Mouse (Mus musculus) monocyte, adult 2 months (primary cell): ENCODE measurements at regions not wholly inside any gene's neighbourhood (a gene's known extent, or its start where the extent isn't known, plus 50 kb on each side); places are given as distances from the start of the nearest gene placed in this dataset.

ENCODE experiments used
- DNase-seq, 2 experiments: peaks; one replicate each; pipeline ENCODE4 v3.0.0; 2022; ENCODE audit warnings: low spot score in 2 of 2, low read depth in 1 of 2

DNA sequence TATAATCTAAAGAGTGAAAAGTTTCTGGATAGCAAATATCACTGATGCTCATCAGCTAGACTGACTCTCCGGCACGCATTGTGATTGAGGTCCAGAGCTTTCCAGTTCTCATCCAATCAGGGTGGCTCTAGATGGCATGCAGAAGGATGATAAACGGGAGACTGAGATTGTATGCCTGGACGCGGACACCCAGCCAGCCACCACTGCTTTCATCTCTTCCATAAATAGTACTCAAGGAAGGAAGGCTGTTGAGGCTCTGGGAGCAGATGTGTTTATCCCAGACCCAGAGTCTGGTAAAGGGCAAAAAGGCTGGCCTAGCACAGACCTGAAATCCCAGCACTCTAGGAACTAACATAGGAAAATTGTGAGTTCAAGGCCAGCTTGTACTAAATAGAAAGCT, 330.6 kb downstream of the Gm11361 start:
- DNase-seq = no peak

- DNase-seq = no peak
Measured at GRCm38 (mm10) chr13:28586693-28587092, 329.4 kb downstream of the Gm11361 start.

DNA sequence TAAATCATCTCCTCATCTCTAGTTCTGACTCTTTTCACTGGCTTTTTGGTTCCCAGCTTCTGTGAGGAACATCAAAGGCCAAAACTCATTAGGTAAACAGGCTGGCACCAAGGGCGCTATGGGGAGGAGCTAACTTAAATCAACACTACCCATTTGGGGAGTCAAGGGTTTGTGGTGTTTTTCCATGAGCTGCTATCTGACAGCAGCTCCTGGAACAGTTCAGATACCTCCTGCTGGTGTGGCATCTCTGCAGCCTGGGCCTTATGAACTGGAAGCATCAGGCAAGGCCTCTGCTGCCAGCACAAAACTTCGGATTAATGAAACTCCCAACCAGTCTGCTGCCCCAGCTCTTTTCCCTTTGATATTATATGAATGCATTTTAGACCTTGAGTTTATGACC, 328.8 kb downstream of the Gm11361 start:
- DNase-seq = no peak

DNA sequence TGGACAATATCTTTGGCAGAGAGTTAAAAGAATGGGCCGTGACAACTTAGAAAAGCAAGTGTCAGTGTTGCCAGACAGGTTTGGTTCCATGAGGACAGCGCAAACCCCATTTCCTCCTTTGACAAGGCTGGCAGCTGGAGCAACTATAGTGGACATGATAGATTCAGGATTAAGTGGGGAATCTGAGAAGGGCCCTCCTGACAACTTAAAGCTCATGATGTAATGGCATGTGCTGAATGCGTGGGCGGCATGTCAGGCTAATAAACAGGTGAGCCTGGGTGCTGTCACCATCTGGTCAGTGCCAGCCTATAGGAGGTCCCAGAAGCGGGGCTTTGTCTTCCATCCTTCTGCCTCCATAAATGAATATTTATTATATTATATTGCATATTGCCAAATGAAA, 326.3 kb downstream of the Gm11361 start:
- DNase-seq = no peak

DNA sequence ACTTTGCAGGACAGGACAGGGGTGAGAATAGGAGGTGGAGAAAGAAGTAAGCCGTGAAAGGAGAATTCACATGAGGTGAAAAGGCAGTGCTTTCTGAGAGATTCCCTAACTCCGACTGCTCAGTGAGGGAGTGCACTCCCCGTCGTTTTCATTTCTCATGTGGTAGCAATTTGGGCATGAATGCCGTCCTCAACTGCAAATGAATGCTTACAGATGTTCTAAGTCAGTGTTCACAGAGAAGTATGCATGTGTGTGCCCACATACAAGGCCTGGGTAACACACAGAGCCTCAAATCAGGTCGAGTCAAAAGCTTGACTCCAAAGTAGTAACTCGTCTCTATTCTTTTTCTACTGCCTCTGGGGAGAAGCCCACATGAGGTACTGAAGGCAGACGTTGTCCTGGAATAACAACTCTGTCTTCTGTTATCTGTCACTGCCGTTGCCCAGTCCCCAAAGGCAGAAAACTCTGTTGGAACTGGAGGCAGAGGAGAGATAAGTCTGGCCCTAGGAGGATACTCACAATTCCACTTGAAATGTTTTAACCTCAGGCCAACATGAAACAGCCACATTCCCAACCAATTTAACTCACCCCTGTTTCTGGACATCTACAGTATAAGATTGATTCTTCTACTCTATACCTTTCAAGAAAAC, 318.0 kb downstream of the Gm11361 start:
- no peak for DNase-seq

DNA sequence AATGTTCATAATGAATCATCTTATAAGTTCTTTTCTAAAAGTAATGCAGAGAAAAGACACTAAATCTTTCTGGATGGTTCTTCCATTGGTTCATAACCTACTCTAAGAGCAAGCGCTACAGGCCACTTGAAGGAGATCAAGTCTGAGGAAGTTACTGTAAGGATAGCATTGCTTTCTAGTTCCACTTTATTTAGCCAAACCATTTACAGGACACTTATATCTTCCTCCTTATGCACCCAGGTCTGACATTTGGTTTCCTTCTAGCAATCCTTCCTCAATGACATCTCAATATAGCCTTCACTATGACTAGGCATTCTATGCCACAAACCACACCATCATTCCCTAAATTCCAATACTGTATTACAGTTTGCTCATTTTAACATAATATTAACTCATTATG, 316.0 kb downstream of the Gm11361 start:
- no peak for DNase-seq

GRCm38 (mm10) chr13:28572448-28572847, 315.1 kb downstream of the Gm11361 start:
- no peak for DNase-seq

GRCm38 (mm10) chr13:28571716-28572115, 314.4 kb downstream of the Gm11361 start:
- no peak for DNase-seq

DNA sequence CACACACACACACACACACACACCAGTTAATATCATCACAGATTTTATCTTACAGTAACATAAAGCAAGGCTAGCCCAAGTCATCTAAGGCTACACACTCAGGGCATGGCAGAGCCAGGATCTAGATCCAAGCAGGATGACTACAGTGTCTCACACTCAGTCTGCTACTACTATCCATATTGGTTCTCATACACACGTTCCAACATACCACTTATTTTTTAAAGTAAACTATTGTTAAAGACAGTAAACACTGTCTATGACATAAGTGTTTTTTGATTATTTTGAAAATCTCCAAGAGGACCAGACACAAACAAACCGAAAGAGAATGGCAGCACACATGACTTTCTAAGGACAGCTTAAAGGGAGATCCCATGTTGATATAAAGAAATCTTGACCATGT, 306.3 kb downstream of the Gm11361 start:
- DNase-seq = no peak

DNA sequence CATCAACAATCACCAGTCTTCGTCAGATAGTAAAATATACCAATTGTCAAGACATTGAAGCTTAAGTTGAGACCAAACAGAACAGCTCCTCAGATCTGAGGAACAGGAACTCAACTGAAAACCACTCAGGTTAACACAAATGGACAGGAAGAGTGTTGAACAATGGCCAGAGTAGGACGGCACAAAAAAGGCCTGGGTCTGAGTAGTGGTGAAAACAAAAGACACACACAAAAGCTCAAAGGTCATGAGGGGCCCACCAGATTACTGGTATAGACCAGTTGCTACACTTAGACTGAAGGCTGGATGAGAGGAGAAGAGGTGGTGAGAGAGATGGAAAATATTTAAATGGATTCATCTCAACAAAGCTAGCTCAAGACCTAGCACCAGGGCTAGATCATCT, 302.8 kb downstream of the Gm11361 start:
- no peak for DNase-seq

DNA sequence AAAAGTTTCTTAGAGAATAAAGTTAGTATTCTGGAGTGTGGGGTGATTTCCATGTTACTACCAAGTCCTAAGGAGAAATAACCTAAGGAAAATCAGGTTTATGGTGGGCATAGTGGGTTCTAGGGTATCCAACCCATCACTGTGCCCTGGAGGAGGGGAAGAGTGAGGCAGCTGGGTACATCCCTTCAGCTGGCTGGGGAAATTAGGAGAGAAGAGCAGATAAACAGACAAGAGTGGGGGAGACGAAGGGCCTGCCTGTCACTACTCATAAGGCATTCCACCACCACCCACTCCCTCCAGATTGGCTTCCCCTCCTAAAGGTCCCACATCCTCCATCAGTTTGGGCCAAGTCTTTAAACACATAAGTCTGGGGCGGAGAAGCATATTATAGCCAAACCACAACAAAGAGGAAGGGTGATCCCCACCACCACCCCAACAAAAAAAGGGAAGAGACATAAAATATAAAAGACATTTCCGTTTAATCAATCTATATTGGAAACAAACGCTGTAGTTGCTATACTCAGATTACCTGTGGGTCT, 299.8 kb downstream of the Gm11361 start:
- no peak for DNase-seq

DNA sequence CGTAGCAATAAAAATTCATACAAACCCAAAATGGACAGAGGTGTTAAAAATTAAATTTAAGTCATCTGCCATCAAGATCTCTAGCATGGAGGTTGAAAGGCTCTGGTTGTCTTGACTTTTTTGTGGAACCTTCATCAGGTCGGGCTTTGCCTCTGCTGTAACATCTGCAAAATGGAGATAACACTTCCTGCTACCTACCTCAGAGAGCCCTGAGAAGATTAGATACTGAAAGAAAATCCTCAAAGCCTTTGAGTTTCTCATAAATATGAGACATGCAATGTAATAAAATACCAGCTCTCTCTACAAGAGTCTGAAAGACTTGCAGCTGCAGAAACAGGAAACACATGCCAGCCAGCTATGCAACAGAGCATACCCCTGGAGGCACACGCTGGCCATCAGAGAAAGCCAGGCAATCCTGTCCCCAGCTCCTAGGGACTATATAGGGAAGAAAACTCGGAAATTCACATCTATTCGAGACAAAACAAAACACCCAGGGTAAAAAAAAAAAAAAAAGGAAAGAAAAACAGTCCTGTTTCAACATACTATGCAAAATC, 299.1 kb downstream of the Gm11361 start:
- no peak for DNase-seq

GRCm38 (mm10) chr13:28554143-28554830, 297.0 kb downstream of the Gm11361 start:
- DNase-seq = no peak

DNA sequence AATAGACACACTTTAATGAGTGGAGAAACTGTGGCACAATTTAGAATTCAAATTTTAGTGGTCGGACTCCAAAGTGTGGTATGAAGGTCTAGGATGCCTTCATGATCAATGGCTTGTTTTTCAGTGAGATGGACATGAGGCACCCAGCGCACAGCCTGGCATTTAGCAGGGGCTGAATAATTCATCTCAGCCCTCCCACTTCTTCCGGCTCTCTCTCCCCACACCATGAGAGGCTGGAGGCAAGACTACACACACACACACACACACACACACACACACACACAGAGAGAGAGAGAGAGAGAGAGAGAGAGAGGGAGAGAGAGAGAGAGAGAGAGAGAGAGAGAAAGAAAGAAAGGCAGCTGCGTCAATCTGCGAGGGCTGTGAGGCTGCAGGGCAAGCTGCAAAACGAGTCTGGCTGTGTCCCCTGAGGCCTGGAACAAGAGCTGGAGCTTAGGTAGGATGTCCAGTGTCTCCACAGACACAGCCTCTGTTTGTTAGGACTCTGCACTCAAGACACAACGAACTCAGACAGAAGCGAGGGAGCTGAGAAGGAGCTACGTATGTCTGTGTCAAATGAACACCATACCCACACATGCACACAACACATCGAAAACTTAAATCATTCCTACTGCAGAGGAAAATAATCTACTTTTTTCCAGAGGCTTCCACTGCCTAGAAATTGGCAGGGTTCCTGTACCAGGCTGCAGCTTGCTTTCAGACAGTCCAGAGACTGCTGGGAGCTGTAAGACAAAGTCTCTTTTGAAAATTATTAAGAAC, 295.8 kb downstream of the Gm11361 start:
- no peak for DNase-seq

- no peak for DNase-seq
Measured at GRCm38 (mm10) chr13:28551555-28551954, 294.2 kb downstream of the Gm11361 start.

DNA sequence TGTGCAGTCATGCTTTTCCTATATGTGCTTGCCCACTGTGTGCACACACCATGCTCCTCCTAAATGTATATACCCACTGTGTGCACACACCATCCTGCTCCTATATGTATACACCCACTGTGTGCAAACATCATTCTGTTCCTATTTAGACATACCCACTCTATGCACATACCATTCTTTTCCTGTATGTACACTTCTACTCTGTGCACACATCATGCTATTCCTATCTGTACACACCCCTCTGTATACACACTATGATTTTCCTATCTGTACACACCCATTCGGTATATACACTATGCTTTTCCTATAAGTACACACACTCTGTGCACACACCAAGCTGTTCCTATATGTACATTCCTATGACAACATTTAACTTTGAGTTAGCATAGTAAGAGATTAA, 288.5 kb downstream of the Gm11361 start:
- DNase-seq = no peak

DNA sequence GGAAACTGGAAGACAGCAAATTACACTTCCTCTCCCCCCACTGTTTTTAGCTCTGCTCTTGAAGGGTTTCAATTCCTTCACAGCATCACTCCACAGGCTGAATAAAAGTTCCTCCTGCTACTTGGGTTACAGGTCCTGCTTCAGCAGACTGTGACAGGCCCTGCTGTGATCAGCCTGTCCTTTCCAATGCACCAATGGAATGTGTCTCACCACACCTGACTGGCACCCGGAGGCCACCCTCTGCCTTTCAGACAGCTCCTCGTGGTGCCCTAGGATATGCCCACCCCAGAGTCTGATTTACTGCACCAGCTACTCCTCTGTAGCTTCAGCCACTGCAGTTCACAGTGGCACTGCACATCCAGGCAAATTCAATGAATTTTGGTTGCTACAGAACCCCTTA, 288.0 kb downstream of the Gm11361 start:
- no peak for DNase-seq

DNA sequence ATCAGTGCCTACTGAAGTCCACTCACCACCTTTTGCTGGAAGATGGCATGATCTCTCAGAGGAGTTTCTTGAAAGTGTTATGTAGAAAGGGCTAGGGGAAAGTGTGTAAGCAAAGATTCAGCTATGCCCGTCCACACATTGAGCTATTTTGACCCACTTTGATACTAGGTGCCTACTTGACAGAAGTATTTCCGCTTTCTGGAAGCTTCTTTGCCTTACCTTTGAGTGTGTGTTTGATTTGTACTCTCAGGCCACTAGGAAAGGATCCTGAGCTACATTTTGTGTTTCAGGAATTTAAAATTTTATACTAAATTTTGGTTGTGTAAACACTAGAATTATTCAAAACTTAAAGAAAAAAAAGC, 287.5 kb downstream of the Gm11361 start:
- no peak for DNase-seq

GRCm38 (mm10) chr13:28544003-28544818, 286.9 kb downstream of the Gm11361 start:
- no peak for DNase-seq

DNA sequence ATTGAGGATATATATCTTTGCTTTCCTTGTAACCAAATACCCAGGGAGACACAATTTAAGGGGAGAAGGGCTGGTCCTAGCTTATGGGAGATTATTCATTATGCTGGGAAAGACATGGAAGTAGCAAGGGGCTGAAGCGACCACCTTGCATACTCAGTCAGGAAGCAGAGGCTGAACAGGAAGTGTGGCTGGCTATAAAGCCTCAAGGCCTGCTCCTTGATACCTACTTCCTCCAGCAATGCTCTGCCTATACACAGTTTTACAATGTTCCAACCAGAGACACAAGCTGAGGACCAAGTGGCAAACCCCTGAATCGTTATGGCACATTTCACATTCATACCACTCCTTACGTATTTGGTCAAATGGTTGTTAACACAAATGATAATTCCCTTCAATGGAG, 284.3 kb downstream of the Gm11361 start:
- DNase-seq = no peak

DNA sequence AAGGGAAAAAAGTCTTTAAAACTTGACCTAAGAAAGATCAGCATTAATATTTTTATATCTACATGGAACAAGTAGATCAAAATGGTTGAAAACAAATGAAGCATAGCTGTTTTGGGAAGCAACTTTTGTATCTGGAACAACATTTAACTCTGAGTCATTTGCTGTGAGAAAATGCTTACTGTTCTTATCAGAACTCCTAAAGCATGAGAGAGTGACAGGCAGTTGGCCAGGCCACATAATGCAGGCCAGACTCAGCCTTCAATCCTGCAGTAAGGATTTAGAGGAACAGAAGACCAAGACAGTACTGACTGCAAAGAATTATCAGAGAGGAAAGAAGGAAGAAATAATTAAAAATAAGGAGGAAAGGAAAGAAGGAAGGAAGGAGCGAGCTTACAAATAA, 275.8 kb downstream of the Gm11361 start:
- DNase-seq = no peak
